Mouse (Mus musculus): ENCODE results near the gene Slc6a3. TPM values are rescaled to one million over a fixed set of nuclear protein-coding genes. Genes with fewer than 3 reads are reported as not detected.

Gene Slc6a3
- polyA plus RNA-seq, 1 experiment from 2014 or later: 0.08 TPM

Other genes starting within 250 kb of the Slc6a3 start
- gene Mrpl36, start 208.2 kb upstream of the Slc6a3 start, polyA plus RNA-seq (2014; fragmentation: Nextera tagmentation; extraction: Ambion mirVana): 116 and 119 TPM in 2 replicates
- 327 and 340 TPM in 2 replicates for gene Ndufs6, start 208.2 kb upstream of the Slc6a3 start, polyA plus RNA-seq (2014; fragmentation: Nextera tagmentation; extraction: Ambion mirVana)
- gene Lpcat1, start 69.5 kb upstream of the Slc6a3 start, polyA plus RNA-seq (2014; fragmentation: Nextera tagmentation; extraction: Ambion mirVana): 64.3 and 68.0 TPM in 2 replicates
- gene Clptm1l, start 67.3 kb downstream of the Slc6a3 start, polyA plus RNA-seq (2014; fragmentation: Nextera tagmentation; extraction: Ambion mirVana): 108 and 122 TPM in 2 replicates
- gene Tert, start 90.2 kb downstream of the Slc6a3 start, polyA plus RNA-seq (2014; fragmentation: Nextera tagmentation; extraction: Ambion mirVana): 5.7 and 7.1 TPM in 2 replicates
- not detected in 2 replicates for gene Slc6a18, start 141.3 kb downstream of the Slc6a3 start, polyA plus RNA-seq (2014; fragmentation: Nextera tagmentation; extraction: Ambion mirVana)
- not detected in 2 replicates for gene Slc6a19, start 168.1 kb downstream of the Slc6a3 start, polyA plus RNA-seq (2014; fragmentation: Nextera tagmentation; extraction: Ambion mirVana)
- 55.6 and 60.2 TPM in 2 replicates for gene Slc12a7, start 196.3 kb downstream of the Slc6a3 start, polyA plus RNA-seq (2014; fragmentation: Nextera tagmentation; extraction: Ambion mirVana)